Mouse (Mus musculus) cerebellum, postnatal 10 days (tissue): Measurements from ENCODE around the gene Gale.
A peak's percentile ranks its signal among the peaks of the same experiment; 100 is the strongest.
"Not testable (repeated sequence)": the region's sequence is repeated elsewhere in the genome, so short reads cannot be mapped to it uniquely, and the experiment has no call there.

Experiments used
- DNase-seq, 2 experiments: peaks; one replicate each; pipeline ENCODE4 v3.0.0; 2021; ENCODE audit warnings: mixed read lengths in 2 of 2

Gene Gale

DNA sequence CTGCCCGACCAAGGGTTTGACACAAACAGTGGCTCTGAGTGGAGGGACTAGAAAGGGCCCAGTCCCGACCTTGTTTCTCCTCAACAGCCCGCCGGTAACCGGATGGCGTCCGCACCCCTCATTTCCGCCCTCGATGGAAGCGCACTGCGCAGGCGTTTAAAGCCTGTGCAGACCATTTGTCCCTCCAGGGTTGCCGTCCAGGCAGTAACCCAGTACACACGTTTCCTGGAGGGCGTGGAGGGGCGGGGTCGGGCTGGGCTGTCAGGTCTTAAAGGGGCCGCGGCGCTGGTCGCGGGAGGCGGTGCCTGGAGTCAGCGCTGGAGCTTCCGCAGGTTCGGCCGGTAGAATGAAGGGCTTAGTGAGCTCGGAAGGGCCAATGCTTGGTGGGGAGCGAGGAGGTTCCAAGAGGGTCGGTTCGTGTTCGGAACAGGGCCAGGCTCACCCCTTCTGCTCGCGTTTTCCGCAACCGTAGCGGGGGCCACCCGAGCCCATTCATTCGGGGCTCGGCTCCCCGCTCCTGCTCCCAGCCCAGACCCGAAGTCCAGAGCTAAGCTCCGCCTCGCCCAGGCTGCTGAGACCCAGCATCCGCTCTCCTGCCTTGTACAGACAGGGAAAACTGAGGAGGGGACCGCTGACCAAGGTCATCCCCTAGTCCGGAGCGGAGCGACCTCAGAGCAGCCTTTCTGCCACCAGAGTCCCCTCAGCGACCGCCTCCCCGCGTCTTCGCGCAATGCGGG lies at the start of gene Gale:
Gale (plus strand) TSS at position 271 of the 737 bp plus-strand sequence.
- DNase-seq: peak; percentile 97 to 98

DNA sequence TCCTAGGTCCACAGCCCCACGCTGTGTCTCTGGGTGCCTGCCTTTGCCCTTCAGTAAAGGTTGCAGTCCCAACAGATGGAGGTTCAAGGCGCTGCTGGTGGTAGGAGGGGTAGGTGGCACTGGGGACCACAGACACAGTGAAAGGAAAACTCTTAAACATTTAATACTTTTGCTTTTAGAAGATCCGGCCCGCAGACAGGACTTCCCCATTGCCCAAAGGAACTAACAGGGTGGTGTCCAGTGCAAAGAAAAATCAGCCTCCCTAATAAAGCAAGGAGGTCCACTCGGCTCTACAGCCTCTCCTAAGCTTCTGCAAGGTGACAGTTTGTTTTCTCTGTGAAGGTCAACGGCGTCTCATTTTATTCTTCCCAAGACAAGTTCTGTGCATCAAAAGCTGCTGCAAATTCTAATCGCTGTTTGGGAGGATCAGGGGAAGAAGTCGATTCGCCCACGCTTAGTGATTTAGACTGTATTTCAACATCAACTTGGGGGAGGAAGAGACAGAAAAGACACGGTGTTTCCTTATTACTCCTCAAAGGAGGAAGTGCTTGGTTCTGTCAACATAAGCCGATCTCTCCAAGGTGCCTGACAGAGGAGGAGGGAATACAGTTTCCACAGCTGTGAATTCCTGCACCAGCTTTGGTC lies 44.8 kb upstream of the Gale start:
- DNase-seq: no peak

DNA sequence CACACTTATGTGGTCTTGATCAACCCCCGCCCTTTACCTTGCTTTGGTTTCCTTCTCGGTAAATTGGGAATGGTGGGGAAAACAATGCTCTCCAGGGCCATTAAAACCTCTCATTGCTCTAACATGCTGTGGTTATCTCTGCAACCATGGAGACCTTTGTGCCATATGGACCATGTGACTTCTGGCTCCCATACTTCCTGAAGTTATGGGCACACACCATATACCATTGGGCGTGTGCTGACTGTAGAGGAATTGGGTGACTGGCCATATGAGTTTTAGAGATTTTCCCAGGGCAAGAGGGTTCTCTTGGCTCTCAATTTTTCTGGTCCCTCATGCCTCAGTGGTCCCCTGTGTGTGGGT lies 44.3 kb upstream of the Gale start:
- DNase-seq: no peak

DNA sequence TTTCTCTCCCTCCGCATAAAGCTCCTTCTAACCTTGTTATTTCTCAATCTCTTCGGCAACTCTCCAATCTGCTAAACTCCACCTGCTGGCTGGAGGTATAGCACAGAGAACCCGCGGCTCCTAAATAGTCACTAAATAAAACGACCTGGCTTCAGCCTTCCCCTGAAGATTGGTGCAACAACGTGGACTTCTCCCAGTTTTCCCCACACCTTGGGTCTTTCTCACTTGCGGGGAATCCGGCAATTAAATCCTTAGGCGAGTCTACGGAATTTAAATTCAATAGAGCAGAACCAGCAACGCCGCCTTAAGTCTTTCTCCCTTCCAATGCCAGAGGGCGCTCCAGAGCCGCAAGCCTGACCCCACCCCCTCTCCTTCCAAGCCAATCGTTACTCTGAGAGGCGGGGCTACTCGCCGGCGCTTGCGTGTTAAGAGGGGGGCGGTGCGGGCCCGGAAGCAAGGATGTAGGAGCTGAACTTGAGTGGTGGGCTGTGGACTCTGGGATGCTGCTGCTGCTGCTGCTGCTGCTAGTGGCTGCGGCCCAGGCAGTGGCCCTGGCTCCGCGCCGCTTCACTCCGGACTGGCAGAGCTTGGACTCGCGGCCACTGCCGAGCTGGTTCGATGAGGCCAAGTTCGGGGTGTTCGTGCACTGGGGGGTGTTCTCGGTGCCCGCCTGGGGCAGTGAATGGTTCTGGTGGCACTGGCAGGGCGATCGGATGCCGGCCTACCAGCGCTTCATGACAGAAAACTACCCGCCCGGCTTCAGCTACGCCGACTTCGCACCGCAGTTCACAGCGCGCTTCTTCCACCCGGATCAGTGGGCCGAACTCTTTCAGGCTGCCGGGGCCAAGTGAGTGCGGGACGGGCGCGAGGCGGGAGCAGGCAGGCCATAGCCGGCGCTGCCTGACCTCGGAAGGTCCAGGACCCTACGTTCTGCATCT lies 43.0 kb upstream of the Gale start, which contains the start of gene Fuca1:
Fuca1 (plus strand) TSS at position 432 of the 938 bp plus-strand sequence.
- DNase-seq: peak; percentile 98 to 99

DNA sequence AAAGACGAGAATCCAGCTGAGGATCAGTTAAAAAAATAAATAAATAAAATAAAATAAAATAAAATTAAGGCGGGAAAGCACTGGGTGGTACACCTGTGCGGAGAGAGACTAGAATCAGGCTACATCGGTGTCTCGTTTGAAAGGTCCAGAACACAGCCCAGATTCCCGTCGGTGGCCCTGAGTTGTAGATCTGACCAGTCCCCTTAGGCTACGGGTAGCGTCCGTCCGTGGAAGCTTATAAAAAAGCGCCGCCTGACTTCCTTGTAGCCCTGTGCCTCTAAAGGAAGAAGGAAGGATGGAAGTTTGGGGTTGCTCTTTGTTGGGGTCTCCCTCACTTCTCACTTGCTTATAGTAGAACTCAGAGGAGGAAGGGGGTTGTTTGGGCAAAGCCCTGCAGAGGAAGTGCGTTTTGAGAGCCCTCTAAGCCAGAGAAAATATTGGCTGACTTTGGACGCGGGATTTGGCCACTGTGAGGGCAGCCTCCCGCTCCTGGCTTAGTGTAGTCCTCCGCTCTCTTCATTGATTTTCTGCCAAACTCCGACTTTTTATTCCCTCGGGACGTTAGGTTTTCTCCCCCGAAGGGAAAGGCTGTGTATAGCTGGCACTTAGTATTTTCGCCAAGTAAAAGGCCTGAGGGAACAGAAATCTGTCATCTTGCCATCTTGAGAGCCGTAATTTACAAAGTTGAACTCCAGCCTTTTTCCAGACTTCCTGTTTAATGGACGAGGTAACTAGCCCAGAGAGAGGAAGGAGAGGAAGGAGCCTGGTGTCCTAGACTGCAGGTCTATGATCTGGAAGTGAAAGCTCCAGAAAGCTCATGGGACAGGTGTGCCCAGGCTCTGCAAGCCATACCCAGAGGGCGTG lies 42.0 kb upstream of the Gale start:
- DNase-seq: peak; percentile 50 to 54

DNA sequence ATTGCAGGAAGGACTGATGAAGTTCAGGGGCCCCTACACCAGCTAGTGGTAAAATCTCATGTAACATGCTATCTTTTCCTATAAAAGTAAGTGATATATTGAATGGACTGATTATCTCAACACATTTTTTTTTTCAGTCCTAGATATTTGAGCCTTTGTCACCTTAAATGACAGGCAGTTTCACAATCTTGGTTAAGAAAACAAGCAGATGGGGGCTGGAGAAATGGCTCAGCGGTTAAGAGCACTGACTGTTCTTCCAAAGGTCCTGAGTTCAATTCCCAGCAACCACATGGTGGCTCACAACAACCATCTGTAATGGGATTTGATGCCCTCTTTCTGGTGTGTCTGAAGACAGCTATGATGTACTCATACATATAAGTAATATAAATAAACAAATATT lies 41.3 kb upstream of the Gale start:
- no peak for DNase-seq

DNA sequence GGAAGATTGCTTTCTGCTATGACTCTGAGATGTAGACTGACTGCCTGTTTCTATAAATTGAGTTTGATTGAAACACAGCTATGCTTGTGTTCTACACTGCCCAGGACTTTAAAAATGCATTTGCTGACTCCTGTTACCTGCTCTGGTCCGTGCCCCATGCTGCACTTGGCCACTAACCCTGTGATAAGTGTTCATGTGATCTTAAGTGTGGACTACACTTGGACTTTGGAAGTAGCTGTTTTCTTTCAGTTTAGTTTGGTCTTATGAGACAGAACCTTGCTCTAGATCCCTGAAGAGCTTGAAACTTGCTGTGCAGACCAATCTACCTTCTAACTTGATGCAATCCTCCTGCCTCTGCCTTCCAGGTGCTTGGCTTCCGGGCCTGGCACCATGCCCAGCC lies 39.1 kb upstream of the Gale start:
- DNase-seq: no peak

DNA sequence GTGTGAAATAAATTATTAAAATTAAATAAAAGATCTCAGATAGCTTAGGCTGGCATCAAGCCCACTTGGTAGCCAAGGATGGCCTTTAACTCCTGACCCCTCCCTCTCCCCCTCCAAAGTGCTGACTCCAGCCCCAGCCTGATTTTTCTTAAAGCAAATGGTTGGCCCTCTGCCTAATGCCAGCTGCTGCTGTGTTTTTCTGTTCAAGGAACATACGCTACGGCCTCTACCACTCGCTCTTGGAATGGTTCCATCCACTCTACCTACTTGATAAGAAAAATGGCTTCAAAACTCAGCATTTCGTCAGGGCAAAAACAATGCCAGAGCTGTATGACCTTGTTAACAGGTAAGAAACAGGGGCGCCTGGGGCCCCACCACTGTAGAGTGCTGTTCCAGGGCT lies 38.2 kb upstream of the Gale start:
- peak; percentile 36 to 38 for DNase-seq

DNA sequence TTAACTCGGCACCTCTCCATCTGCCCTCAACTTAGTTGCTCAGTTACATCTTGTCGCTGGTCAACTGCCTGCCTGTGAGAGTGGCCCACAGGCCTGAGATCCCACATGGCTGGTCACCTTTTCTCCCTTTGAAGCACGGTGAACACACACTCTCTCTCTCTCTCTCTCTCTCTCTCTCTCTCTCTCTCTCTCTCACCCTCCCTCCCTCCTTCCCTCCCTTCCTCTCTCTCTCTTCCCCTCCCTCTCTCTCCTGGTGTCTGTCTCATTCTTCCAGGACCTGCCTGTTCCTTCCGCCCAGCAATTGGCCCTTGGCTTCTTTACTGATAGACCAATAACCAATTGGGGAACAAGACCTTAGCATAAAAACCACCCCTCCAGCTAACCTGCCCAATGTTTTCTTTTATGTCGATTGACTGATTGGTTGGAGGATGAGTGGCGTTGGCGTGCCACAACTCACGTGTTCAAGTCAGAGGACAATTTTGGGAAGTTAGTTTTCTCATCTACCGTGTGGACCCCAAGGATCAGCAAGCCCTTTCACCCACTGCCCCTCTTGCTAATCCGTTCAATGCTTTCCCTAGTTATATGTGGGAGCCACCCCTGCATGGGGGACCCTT lies 37.2 kb upstream of the Gale start:
- DNase-seq: no peak

DNA sequence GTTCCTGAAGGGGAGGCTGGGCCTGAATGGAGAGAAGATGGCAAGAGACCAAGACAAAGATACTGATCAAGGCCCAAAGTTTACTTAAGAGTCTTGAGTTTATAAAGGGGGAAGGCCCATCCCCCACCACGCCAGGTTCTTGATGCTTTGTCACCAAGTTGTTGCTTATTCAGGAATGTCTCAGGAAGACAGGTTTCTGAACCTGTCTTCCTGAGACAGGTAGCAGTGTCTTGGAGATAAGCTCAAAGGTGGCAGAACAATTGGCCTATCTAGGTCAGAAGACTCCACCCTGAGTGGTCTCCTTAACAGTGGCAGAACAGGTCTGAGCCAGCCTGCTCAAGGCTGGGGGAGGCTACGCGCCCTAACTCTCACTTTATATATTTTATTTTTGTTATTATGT lies 36.7 kb upstream of the Gale start:
- DNase-seq: no peak

DNA sequence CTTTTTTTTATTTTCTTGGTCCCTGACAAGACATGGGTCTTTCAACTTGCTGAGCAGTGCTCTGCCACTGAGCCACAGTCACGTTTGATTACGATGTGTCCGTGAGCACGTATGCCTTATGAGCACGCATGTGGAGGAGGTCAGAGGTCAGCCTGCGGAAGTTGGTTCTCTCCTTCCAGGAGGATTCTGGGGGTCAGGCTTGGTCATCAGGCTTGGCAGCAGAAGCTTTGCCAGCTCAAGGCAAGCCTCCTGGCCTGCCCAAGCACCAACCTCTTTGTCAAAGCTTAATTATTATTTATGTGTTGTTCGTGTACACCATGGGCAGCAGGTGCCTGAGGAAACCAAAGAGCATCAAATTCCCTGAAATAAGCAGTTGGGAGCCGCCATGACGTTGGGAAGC lies 35.2 kb upstream of the Gale start:
- DNase-seq: no peak

DNA sequence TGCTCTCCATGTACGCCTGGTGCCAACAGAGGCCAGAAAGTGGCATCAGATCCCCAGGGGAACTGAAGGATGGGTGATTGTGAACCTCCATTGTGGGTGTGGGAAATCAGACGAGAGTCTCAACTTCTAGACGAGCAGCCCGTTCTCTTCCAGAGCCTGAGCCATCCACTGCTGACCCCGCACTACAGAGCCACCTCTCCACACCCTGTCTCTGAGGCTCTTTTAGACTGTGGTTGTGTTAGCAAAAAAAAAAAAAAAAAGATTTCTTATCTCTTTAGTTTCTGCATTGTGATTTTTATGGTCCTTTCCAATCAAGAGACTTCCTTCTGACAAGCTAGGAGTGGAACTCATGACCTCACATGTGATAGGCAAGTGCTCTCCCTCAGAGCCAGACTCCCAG lies 34.1 kb upstream of the Gale start:
- DNase-seq: no peak

DNA sequence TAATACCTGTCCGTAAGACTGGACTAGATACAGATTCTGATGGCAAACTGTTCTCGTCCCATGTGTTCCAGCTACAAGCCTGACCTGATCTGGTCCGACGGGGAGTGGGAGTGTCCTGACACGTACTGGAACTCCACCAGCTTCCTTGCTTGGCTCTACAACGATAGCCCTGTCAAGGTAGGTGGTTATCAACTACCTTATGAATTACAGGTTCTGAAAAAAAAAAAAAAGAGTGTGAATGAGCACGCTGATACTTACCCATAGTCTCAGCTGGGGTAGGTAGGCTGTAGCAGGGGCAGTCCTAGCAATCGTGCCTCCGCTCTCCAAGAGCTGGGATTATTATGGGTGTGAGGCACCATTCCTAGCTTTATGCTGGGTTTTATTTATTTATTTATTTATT lies 33.7 kb upstream of the Gale start:
- no peak for DNase-seq

DNA sequence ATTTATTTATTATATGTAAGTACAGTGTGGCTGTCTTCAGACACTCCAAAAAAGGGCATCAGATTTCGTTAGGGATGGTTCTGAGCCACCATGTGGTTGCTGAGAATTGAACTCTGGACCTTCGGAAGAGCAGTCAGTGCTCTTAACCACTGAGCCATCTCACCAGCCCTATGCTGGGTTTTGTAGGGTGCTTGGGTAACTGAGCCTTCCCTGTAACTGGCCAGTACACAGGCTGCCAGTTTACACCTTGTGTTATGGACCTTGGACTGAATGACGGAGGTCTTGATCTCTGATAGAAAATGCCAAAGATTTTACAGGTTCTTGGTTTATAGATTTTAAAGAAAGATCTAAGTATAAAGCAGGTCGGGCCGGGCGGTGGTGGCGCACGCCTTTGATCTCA lies 33.3 kb upstream of the Gale start:
- DNase-seq: no peak

DNA sequence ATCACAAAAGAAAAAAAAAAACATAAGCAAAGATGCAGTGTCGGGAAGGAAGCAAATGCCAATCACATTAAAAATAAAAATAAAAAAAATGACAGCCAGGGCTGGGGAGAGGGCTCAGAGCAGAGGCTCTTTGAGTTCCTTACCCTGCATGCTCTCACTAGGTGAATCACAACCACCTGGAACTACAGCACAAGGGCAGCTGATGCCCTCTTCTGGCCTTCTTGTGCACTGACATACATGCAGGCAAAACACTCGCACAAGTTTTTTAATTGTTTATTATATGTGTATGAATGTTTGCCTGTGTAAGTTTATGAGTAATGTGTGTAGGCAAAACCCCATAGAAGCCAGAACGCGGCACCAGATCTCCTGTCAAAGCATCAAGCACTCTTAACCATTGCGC lies 31.7 kb upstream of the Gale start:
- peak; percentile 45 to 47 for DNase-seq

DNA sequence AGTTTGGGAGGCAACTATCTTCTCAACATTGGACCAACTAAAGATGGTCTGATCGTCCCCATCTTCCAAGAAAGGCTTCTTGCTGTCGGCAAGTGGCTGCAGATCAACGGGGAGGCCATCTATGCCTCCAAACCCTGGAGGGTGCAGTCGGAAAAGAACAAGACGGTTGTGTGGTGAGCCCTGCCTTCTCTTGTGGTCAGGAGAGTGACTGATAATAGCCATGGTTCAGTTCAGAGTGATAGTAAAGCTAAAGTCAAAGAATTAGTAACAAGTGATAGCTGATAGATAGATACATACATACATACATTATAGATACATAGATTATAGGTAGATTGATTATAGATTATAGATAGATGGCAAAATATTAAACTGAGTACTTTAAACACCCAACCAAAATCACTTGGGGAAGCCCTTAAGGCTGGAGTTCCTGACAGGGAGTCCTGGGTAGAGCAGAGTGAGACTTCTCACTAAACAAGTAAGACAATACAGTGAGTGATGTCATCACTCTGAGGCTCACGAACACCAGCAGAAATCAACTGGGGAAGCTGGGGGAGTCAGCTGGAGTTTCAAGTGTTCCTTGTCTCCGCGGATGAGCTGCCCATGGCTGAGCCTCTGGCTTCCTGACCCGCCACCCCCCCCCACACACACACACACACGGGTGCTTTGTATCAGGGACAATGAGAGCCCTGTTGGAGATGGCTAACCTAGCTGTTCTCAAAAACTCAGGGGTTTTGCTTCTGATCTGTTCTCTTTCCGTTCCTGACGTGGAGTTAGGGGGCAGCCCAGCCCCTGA lies 28.6 kb upstream of the Gale start:
- no peak for DNase-seq

DNA sequence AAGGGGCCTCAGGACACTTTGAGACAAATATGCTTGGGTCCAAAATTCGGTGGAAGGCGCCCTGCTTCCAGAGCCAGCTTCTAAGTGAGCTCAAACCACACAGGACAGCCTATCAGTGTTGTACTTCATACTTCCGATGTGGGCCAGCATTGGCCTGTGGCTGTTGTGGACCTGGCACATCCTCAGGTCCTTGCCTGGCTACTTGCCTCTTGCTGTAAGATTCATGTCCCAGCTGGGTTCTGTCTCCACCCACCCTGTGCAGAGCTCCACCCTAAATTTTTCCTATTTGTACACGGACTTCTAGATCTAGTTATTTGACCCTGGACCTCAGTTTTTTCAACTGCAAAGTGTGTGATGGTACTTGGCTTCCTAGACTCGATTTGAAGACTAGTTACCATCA lies 28.0 kb upstream of the Gale start:
- DNase-seq: no peak

DNA sequence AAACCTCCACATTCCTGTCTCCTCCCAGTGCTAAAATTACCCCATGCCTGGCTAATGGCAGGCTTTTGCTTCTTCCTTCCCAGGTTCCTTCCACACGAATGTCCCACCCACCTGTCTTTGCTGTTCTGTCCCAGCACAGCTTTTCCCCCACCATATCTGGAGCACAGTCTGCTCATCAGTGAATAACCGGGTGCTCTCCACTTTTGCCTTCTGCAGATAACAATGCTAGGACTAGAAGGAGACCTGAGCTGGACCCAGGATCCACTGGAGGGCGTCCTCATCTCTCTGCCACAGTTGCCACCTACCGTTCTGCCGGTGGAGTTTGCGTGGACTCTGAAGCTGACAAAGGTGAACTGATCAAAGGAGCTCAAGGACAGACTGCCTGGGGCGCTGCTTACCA lies 24.7 kb upstream of the Gale start:
- DNase-seq: no peak

DNA sequence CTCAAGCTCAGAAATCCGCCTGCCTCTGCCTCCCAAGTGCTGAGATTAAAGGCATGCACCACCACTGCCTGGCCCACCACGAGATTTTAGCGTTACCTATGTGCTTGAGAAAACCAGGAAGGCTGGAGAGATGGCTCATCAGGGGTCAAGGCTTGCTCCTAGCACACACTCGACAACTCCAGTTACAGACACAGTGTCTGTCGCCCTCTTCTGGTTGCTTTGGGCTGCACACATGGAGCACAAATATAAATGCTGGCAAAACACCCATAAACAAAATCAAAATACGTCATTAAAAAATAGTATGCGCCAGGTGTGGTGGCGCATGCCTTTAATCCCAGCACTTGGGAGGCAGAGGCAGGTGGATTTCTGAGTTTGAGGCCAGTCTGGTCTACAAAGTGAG lies 22.5 kb upstream of the Gale start:
- DNase-seq: not testable (repeated sequence)

DNA sequence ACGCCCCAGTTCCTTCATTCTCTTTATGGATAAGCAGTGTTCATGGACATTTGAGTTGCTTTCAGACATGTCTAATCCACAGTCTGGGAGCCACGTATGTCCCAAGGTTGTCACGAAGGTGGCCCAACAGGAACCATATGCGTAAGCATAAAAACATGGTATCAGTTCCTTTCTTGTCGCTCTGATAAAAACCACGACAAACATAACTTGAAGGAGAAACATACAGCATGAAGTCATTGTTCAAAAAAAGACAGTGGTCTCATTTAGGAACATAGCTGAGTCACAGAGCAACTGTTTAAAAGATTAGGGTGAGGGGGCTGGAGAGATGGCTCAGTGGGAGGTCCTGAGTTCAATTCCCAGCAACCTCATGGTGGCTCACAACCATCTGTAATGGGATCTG lies 21.3 kb upstream of the Gale start:
- DNase-seq: no peak

DNA sequence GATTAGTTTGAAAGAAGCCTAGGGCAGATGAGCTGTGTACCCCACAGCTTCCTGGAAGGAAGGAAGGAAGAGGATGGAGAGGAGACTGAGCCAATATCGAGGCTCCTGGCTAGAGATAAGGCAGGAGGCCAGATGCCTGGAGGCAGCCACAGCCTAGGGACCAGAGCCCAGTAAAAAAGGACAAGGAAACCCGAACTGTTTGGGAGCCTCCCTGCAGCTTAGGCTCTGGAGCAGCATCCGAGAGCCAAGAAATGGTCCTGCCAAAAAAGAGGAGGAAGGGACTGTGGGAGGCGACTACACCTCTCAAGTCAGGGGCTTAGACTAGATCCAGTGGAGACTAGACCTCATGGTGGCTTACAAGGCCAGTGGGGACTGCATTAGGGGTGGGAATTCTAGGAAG lies 20.1 kb upstream of the Gale start:
- DNase-seq: peak; percentile 38 to 52
